Mouse (Mus musculus) mesoderm, embryonic 11.5 days (tissue): ENCODE data around the gene Scnn1b.

Experiments used
- DNase-seq: peaks from one replicate; pipeline ENCODE4 v3.0.0-alpha.2; 2012; ENCODE audit warnings: low read depth, low spot score

Scnn1b gene

DNA sequence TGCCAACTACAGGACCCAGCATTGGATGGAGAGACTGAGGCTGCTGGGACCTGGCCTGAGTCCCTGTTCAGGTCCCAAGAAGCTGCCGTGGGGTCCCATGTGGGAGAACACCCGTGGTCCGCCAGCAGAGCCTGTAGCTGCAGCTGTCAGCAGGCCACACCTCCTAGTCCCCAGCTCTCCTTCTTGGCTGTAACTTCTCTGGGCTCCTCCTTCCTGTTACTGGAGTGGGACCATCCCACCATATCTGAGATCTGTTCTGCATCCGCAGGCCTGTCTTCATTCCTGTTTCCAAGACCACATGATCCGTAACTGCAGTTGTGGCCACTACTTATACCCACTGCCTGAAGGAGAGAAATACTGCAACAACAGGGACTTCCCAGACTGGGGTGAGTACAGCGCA, 49.1 kb downstream of the Scnn1b start:
- DNase-seq, result no peak

DNA sequence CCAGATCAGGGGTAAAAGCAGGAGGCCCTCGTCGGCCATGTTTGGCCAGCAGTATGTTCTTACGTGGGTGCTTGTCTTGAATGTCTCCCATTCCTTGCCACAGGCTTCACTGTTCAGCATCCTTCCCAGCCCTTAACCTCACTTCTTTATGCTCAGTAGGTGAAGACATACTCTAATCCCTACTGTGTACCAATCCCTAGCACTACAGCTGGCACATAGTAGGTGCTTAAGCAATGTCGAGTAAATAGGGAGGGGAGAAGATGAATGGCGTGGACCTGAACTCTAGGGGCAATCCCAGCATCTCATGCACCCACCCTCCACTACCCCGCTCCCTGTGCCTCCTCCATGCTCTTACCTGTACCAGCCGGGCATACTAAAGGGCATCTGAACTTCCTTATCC, 59.5 kb downstream of the Scnn1b start:
- DNase-seq, result no peak

DNA sequence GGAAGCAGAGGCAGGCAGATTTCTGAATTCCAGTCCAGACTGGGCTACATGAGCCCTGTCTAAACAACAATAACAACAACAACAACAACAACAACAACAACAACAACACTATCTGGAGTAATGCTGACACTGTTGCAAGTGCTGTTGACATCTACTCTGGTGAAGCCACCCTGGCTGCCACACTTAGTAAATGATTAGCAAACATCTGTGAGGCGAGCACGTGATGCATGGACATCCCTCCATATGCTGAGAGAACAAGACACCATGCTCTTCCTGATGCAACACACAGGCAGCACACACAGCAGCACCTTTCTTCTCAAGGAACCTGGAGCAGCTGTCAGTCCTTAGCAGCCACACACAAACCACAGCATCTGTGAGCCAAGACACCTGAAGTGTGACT, 63.0 kb downstream of the Scnn1b start:
- no peak for DNase-seq

DNA sequence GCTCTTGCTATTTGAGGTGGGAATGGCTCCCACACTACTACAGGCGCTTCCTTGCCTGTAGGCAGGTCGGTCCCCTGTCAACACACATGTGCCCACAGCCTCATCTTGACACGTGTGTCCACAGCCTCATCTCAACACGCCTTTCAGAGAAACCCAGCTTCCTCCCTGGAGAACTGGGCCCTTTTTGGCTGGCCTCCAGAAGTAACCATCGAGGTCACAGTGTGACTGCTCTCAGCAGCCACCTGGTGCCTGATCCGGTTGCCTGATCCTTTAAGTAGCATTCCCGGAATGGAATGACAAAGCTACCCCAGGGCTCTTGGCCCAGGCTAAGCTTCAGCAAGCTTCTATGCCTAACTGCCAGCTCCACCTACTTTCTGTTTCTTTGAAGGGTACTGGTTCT, 66.4 kb downstream of the Scnn1b start:
- DNase-seq, result no peak

DNA sequence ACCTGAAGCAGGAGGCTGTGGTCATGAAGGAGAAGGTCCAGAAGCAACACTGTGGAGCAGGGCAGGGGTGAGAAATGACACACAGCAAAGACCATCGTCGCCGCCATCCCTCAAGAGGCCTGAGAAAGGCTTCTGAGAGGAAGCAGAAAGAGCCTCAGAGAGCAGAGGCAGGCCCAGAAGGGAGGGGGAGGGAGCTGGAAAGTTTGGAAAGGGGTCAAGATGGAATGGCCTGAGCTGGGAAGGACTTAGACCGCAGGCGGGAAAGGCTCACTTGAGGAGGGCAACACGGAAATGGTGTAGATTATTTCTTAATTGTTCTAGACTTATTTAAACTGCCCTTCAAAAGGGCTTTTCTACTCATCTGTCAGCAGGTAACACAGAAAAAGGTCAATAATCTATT, 68.8 kb downstream of the Scnn1b start:
- no peak for DNase-seq

DNA sequence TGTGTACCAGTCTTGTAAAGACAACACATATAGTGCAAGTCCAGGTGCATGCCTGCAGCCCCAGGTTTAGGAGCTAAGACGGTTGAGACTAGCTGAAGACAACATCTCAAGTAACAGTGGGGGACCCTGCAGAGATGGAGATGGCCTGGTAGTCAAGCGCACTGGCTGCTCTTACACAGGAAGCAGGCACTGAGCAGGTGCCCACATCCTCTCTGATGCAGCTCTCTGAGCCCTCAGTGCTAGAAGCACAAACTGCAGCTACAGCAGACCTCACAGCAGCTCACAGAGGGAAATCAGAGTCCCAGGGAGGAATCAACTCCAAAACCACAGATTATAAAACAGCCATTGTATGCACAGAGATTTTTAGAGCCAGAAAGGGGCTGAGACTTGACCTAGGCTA, 69.5 kb downstream of the Scnn1b start:
- DNase-seq, result no peak

DNA sequence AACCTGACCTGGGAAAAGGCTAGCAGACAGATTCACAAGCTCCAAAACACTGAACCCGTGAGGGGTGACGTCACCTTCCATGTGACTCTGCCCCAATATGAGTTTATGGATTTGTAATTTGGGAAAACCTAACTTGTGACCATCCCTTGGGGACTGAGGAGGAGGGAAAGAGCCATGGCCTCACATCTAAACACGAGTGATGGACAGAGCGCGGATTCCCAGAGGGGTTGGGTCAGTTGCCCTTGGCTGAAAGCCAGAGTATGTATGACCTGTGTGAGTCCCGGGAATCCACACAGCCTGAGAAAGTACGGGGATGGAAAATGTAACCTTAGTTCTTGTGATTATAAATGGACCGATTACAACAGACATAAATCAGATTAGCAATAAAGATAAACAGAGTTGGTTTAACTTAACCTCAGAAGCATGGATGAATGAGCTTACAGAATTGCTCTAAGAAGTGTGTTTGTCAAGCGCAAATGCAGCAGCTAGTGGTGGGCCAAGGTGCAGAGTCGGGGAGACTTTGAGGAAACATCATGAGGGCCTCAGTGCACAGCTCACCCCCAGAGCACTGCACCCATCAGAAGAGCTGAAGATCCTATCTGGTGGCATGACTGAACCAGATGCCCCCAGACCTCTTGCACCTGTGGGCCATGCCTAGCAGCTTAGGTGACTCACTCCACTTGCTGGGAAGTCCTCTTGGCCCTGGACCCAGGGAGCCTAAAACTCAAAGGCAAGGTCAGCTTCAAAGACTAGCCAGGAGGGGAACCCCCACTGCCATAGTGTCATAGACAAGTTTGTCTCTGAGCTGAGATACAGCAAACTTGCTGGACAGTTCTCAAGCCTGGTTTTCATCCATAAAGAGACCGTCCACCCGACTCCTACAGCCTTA, 71.3 kb downstream of the Scnn1b start:
- DNase-seq, result peak; percentile 59

DNA sequence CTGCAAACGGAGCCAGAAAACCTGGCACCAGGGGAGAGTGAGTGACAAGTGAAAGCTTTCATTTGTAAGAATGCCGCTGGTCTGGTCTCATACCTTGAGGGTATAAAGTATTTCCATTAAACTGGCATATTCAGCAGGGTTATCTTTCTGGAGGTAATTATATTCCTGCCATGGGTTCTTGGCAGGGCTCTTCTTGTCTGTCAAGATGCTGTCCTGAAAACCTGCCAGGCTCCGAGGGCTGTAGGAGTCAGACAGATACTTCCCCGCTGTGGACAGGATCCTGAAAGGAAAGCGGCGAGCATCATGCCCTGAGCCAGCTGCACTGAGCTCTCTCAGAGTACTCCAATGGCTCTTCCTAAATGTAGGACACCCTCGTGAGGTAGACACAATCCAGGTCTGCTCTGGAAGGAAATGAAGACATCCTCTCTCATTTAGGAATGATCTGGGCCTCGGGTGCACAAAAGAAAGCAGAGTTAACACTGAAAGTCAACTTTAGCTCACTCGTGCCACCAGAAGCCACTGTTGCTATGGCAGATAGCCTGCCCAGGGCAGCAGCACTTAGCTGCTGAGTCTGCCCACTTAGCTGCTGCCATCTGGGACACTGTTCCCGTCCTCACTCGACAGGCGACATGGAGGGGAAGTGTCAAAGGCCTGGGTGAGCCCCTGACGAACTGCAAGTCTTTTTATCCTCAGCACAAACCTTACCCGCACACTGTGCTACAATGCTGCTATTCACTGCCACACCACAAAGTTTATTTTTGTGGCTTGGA, 72.2 kb downstream of the Scnn1b start:
- DNase-seq, result no peak

DNA sequence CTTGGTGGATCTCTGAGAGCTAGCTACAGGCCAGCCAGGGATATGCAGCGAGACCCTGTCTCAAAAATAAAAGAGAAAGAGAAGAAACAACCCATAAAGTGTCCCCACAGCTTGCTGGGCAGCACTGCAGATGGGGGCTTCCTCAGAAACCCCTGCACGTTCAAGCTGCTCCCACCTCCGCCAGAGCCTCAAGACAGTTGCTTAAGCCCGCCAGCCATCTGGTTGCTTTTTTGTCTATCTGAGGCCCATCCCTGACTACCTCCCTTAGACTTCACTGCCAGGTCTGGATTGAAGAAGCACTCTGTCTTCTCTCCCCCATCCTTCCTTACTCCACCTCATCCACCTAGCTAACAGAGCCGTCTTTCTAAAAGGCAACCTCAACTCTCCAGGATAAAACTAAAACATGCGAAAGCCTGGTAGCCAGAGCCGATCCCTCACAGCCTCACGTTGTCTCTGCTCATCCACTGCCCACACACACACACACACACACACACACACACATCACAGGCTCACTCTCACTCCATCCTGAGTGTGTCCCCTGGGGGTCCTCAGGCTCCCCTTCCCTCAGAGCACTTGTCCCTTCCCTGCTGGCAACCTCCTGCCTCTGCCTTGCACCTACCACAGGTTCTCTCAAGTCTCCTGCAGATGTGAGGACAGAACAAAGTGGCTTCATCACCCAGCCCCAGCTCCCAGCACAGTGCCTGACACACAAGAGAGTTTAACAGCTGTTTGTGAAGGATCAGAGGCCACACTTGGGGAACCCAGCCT, 73.5 kb downstream of the Scnn1b start:
- DNase-seq, result no peak

DNA sequence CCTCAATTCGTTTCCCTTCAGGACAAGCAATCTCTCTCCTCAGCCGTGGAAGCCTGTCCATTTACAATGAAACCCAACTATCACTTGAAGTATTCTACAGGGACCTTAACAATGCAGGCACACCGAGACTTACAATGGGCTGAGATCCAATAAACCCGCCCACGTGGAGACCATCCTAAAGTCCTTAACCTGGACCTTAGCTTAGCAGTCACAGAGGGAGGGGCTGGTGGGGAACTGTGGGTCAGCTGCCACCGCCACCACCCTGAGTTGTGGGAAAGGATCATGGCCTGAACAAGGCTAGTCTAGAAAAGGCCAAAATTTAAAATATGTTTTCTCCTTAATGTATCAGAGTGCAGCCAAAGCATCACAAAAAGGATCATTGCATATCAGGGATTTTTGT, 74.4 kb downstream of the Scnn1b start:
- no peak for DNase-seq

DNA sequence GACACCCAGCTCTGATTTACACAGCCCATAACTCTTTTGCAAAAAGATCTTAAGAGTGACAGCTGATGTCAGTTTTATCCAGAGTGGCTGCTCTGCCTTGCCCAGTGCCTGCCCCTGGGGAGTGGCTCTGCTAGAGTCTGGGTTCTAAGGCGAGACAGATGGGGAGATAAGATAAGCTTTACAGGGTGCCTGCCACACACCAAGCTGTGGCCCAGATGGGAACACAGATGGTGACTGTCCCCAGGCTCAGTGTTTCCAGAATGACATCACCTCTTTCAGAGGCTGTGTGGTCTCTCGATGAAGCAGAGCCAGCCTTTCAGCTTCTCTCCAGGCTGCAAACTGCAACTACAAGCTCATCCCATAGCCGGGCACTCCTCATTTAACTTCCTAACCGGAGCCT, 74.9 kb downstream of the Scnn1b start:
- DNase-seq, result peak; percentile 47

DNA sequence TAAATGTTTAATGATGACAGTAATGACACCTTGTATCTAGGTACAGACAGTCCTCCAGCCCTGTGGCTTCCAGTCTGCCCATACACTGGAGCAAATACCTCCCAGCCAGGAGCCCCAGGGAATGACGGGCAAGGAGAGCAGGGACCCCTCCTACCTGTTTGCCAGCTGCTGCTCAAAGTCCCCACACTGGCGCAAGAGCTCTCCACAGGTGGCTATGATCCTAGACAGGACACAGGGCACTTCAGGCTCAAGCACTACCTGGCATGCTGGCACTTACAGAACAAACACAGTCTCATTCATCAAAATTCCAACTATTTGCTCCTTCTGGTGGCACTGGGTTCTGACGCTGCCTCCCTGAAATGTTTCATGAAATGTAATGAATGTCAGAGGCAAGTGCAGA, 76.2 kb downstream of the Scnn1b start:
- no peak for DNase-seq

DNA sequence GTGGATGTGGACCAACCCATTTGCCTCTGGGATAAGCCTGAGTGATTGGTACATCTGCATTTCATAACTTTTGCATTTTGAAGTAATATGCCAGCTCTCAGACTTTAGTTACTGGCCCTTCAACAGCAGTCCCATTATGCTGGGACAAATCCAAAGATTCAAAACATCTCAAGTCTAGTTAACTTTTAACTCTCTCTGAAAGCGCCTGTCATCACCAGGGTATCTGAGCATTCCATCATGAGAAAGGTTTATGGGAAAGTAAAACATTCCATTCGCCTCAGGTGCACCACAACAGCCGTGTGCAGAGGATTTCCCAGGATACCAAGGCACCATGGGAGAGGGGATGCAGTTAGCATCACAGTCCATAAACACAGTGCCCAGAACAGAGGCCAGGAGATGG, 76.8 kb downstream of the Scnn1b start:
- no peak for DNase-seq

DNA sequence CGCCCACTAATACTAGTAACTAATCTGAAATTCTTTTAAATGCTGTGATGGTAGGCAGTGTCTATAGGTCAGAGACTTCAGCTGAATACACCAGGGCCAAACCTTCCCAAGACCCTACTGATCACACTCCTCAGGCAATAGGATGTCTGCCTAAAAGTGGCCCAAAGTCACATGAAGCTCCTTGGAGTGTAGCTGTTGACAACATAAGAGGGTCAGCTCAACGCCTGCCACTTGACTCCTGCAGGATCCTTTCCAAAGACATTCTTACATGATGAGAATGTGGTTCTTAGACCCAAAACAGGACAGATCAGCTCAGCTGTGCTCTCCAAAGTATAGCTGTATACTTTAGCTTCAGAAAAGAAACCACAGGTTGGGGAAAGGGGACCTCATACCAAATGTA, 77.5 kb downstream of the Scnn1b start:
- DNase-seq, result no peak

DNA sequence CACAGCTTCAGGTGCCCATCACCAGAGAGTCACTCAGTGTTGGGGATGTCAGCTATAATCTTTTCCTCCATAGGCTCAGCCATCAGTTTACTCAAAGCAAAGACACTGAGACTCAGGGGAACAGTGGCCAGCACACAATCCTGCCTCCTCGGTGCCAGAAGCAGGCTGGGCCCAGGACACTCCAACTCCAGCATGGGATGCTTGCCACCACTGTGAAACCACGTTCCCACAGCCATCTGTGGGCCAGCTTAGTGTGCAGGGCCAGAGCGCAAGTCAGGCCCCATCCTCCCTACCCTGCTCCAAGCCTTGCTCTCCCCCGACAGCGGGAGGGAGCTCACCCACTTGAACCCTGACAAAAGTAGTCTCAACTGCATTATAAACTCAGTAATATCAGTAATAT, 81.4 kb downstream of the Scnn1b start:
- DNase-seq, result no peak

DNA sequence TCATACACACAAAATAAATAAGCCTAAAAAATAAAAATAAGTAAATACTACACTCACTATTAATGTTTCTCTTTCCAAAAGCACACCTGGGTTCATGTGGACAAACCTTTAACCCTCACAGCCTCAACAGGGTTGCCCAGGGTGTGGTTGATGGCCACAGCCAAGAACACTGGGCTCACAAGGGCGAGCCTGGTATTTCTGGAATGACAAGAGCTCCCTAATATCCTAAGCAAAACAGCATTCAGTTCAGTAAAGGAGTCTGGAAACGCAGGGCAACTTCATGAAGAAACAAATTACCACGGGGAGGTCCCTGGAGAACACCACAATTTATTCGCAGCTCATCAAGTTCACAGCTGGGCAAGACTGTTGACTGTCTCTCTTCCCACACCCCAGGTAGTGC, 82.7 kb downstream of the Scnn1b start:
- DNase-seq, result no peak

DNA sequence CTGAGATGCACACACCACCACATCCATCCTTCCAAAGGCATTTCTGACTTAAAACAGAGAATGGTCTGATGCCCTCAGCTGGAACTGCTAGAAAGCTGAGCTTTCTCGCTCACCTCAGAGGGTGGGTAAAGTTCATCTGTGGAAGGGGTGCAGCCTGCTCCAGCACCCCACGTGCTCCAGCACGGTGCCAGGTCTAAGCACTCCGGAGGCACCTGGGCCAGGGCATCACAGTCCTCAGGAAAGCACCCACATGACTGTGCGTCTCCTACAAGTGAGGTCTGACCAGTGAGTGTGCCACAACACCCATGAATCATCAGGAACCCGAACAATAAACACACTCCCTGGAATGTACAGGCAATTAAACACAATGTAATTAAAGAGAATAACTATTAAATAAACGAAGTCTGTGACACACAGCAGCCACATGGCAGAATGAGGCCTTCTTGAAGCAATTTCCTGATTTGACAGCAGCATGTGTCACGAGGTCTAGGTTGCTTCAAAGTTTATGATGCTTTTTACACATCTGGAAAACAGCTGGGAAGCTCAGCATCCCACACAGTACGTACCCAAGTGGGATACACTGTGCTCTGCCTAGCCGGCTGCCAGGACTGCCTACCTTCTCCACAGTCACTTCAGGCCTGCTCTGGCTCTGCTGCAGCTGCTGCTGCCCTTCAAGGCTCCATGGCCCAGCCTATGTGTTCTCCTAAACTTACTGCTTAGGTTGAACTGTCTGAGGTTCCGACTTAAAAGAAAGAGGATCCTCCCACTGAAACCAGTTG, 90.2 kb downstream of the Scnn1b start:
- DNase-seq, result no peak

DNA sequence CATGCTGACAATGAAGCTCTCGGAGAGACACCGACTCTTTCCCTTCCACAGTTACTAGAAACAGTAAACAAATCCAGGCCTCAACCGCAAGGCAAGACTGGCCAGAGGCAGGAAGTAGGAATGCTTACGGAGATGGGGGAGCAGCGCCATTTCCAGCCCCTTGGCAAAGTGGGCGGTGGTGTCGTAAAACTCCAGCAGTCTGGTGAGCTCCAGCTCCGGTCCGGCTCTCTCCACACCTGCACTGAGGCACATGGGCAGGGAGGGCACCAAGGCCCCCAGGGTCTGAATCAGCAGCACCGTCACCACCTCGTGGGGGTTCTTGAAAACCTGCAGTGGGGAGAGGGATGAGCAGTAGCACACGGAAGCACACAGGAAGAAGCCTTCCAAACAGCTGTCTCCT, 91.0 kb downstream of the Scnn1b start:
- DNase-seq, result no peak

DNA sequence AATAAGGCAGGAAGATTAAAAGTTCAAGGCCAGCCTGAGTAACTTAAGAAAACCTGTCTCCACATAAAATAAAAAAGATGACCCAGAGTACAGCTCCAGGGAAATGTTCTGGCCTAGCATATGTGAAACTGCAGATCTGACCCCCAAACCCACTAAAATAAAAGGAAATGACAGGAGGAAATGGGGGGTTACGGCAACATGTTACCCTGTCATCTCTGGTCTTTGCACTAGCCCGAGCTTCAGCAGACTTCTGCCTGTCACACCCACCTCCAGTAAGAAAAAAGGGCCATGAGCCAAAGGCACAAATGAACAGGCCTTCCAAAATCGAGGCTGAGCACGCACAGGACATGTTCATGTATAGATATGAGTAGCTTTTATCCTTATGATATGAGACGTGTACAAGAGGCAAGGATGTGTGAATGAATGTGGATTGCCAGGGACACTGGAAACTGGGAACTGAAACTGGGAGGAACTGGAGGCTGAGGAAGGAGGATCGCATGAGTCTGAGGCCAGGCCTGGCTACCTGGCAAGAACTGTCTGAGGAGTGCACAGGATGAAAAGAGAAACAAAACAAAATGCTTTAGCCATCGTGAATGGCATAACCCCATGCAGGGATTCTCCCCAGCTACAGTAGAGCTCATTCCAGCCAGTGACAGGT, 97.2 kb downstream of the Scnn1b start:
- DNase-seq, result no peak

DNA sequence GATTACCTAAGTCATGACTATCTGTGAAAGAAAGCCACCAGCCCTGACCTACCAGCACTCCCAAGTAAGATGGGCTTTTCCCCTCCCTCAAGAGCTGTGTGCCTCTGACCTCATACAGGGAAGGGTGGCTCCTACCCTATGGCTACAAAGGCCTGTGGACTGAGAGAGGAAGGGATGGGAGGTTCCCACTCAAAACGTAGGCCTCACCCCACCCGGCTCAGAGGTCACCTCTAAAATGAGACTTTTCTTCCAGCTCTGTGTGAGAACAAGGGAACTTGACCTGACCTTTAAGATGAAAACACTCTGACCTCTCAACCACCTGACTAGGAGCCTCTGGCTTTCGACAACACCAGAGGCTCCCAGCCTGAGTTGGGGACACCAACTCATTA, 97.7 kb downstream of the Scnn1b start:
- DNase-seq, result no peak

DNA sequence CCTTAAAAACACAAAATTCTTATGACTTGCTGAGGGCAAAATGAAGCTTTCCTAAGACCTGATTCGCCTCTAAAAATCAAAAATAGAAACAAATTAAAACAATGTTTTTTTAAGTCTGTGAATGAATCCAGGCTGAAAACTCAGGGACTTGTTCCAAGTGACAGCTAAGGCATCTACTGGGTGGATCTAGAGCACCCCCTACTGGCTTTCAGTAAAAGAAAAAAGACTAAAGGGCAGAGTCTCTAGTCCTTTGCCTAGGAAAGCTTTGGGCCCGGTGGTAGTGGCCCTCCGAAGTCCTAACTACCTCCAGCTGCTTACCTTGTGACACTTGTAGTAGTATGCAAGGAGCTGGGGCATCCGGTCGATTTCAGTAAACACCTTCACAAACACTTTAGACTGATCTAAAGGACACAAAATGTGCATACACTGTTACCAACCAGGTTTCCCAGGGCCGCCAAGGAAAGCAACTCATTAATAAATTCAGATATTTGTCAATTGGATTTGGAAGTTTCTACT, 99.1 kb downstream of the Scnn1b start:
- DNase-seq, result peak; percentile 62
